Mouse (Mus musculus) right cerebral cortex, postnatal 36 days (tissue): Measurements from ENCODE around the gene Faap24.

Source experiments
- DNase-seq, 2 experiments: peaks; one replicate each; pipeline ENCODE4 v3.0.0; 2022; ENCODE audit warnings: low spot score in 2 of 2, mixed read lengths in 1 of 2

The Faap24 gene

GRCm38 (mm10) chr7:35396542-35397168 is at the start of gene Faap24, which contains the start of gene Cep89:
Gene Faap24, minus strand, starts transcription at chr7:35396836.
Gene Cep89, plus strand, starts transcription at chr7:35397035.
- DNase-seq = peak; percentile 93 to 97

- DNase-seq = no peak
Measured at GRCm38 (mm10) chr7:35435266-35435665, 38.6 kb upstream of the Faap24 start.

GRCm38 (mm10) chr7:35428146-35428545 is 31.5 kb upstream of the Faap24 start:
- DNase-seq = no peak

- DNase-seq = no peak
Measured at GRCm38 (mm10) chr7:35423071-35423470, 26.4 kb upstream of the Faap24 start.

GRCm38 (mm10) chr7:35416654-35416948 is 20.0 kb upstream of the Faap24 start:
- DNase-seq = no peak

GRCm38 (mm10) chr7:35415801-35416653 is 19.4 kb upstream of the Faap24 start:
- DNase-seq = no peak

- DNase-seq = no peak
Measured at GRCm38 (mm10) chr7:35415226-35415625, 18.6 kb upstream of the Faap24 start.

- no peak for DNase-seq
Measured at GRCm38 (mm10) chr7:35401169-35401568, 4.5 kb upstream of the Faap24 start.

- no peak for DNase-seq
Measured at GRCm38 (mm10) chr7:35395734-35396456, 741 bp downstream of the Faap24 start.

- DNase-seq = no peak
Measured at GRCm38 (mm10) chr7:35392935-35393334, 3.7 kb downstream of the Faap24 start.

GRCm38 (mm10) chr7:35388694-35389093 is 7.9 kb downstream of the Faap24 start:
- DNase-seq = no peak

- no peak for DNase-seq
Measured at GRCm38 (mm10) chr7:35386525-35386952, 10.1 kb downstream of the Faap24 start.

- no peak for DNase-seq
Measured at GRCm38 (mm10) chr7:35382706-35383353, 13.8 kb downstream of the Faap24 start.

- no peak for DNase-seq
Measured at GRCm38 (mm10) chr7:35381861-35382260, 14.8 kb downstream of the Faap24 start.

GRCm38 (mm10) chr7:35380351-35380750 is 16.3 kb downstream of the Faap24 start:
- DNase-seq = no peak

- no peak for DNase-seq
Measured at GRCm38 (mm10) chr7:35379492-35380119, 17.0 kb downstream of the Faap24 start.

GRCm38 (mm10) chr7:35376623-35377022 is 20.0 kb downstream of the Faap24 start:
- no peak for DNase-seq

GRCm38 (mm10) chr7:35374265-35374664 is 22.4 kb downstream of the Faap24 start:
- no peak for DNase-seq

- DNase-seq = no peak
Measured at GRCm38 (mm10) chr7:35373146-35373989, 23.3 kb downstream of the Faap24 start.

GRCm38 (mm10) chr7:35372483-35373017 is 24.1 kb downstream of the Faap24 start:
- no peak for DNase-seq
